Mouse (Mus musculus) limb, embryonic 11.5 days (tissue): ENCODE data around the gene Gm30191. TPM values are rescaled to one million over a fixed set of nuclear protein-coding genes. Genes with fewer than 3 reads are reported as not detected.

Experiments used
- ATAC-seq: fragments of 200-750 bp; cut with Nextera tagmentation; 2 replicates; pipeline ENCODE4 v1.8.0; 2017; ENCODE audit warnings: low read depth; ENCODE audit not compliant: insufficient number of reproducible peaks, low FRiP score, low TSS enrichment
- DNase-seq: peaks from one replicate; pipeline ENCODE4 v3.0.0-alpha.2; 2015; ENCODE audit warnings: low spot score
- H3K27ac ChIP-seq: fragments of 300-500 bp; sonication (generic); replicated peaks from 2 replicates; pipeline ENCODE4 v1.5.1; 2014; ENCODE audit warnings: low read depth, mild to moderate bottlenecking, low read length
- H3K27me3 ChIP-seq: fragments of 300-500 bp; sonication (generic); 2 replicates; pipeline ENCODE4 v1.6.1; 2014; ENCODE audit warnings: mild to moderate bottlenecking, low read length, mixed read lengths; ENCODE audit not compliant: control insufficient read depth, insufficient read depth
- H3K36me3 ChIP-seq: fragments of 300-500 bp; sonication (generic); 2 replicates; pipeline ENCODE4 v1.6.1; 2014; ENCODE audit warnings: mild to moderate bottlenecking, low read length, moderate library complexity, mixed read lengths; ENCODE audit not compliant: control insufficient read depth, insufficient read depth
- H3K4me1 ChIP-seq: fragments of 300-500 bp; sonication (generic); 2 replicates; pipeline ENCODE4 v1.6.1; 2014; ENCODE audit warnings: low read length, mixed read lengths; ENCODE audit not compliant: control insufficient read depth, insufficient read depth
- H3K4me2 ChIP-seq: fragments of 300-500 bp; sonication (generic); 2 replicates; pipeline ENCODE4 v1.6.1; 2014; ENCODE audit warnings: low read depth, mild to moderate bottlenecking, moderate library complexity; ENCODE audit not compliant: severe bottlenecking
- H3K4me3 ChIP-seq: fragments of 300-500 bp; sonication (generic); 2 replicates; pipeline ENCODE4 v1.5.1; 2014; ENCODE audit warnings: low read depth, low read length
- H3K9ac ChIP-seq: fragments of 300-500 bp; sonication (generic); 2 replicates; pipeline ENCODE4 v1.6.1; 2014; ENCODE audit warnings: mild to moderate bottlenecking, low read length
- H3K9me3 ChIP-seq: fragments of 300-500 bp; sonication (generic); 2 replicates; pipeline ENCODE4 v1.6.1; 2016; ENCODE audit warnings: low read length; ENCODE audit not compliant: control insufficient read depth
- WGBS: fragments of 180-500 bp; shearing (Covaris S2); extraction: QIAGEN DNeasy Blood & Tissue Kit; methylation state at CpG from one replicate; pipeline ENCODE4 v1.1.7; 2014; 5-methylcytosine and 5-hydroxymethylcytosine counted together
- polyA plus RNA-seq: library from polyadenylated mRNA; unstranded; fragments of >200 nt; fragmentation: Nextera tagmentation; extraction: Ambion mirVana; gene quantifications from 2 replicates; pipeline ENCODE4 v1.2.1, GENCODE M21; 2014

Gene Gm30191
- polyA plus RNA-seq, 1 experiment from 2014 or later = not detected

DNA sequence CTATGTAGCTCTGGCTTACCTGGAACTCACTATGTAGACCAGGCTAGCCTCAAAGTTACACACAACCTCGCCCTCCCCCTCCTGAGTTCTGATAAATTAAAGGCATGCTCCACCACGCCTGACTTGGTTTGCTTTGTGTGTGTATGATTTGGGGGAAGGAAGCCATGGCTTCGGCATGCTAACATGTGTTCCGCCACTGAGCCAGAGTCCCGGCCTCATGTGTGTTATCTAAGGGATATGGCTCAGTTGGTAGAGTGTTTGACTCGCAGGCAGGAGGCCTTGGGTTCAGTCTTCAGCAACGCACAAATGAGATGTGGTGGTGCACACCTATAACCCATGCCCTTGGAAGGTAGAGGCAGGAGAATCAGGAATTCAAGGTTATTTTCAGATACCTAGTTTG, 25.2 kb downstream of the Gm30191 start:
- Histone ChIP-seq H3K27ac (no peak overlapping the region), H3K27me3 (no peaks in the 10 kb centered on the region), H3K9me3 (no peaks in the 10 kb centered on the region), H3K4me1 (no peaks in the 10 kb centered on the region), H3K9ac (no peak overlapping the region), H3K36me3 (peaks cover 5% of the 10 kb centered on the region; the same call in 1 of the 2 replicates), H3K4me2 (no peak overlapping the region), H3K4me3 (no peak overlapping the region)
- no peak for DNase-seq
- WGBS = 83% methylated on average over 7 of the region's 7 CpGs
- ATAC-seq = no peak

DNA sequence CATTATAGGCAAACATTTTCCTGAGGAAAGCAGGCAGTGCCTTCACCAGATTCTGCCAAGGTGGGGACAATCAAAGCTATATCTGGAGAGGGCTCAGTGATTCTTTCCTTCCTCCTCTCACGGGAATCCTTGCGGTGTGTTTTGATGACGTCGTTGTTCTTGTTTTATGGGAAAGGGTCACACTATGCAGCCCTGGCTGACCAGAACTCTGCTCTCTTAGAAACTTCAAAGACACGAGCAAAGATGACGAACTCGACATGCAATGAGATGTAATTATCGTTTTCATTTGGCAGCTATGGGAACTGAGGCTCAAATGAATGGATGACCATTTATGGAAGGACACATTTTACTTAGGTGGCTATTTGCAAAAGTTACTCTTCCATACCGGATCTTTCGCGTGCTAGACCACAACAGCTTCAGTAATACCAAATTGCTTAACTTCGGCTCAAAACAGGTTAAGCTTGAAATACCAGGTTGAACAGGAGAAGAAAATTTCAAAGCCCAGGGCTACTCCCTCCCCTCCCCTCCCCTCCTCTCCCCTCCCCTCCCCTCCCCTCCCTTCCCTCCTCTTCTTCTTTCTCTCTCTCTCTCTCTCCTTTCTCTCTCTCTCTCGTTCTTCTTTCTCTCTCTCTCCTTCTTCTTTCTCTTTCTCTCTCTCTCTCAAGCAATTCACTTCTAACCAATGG, 26.1 kb downstream of the Gm30191 start:
- Histone ChIP-seq H3K9ac (no peak overlapping the region), H3K4me2 (peak overlapping the region; percentile 20; the same call in 1 of the 2 replicates), H3K4me3 (no peak overlapping the region), H3K4me1 (no peaks in the 10 kb centered on the region), H3K36me3 (peaks cover 5% of the 10 kb centered on the region; the same call in 1 of the 2 replicates), H3K27me3 (no peaks in the 10 kb centered on the region), H3K9me3 (no peaks in the 10 kb centered on the region), H3K27ac (no peak overlapping the region)
- ATAC-seq = no peak
- DNase-seq = no peak
- 21% methylated on average over 12 of the region's 13 CpGs for WGBS

DNA sequence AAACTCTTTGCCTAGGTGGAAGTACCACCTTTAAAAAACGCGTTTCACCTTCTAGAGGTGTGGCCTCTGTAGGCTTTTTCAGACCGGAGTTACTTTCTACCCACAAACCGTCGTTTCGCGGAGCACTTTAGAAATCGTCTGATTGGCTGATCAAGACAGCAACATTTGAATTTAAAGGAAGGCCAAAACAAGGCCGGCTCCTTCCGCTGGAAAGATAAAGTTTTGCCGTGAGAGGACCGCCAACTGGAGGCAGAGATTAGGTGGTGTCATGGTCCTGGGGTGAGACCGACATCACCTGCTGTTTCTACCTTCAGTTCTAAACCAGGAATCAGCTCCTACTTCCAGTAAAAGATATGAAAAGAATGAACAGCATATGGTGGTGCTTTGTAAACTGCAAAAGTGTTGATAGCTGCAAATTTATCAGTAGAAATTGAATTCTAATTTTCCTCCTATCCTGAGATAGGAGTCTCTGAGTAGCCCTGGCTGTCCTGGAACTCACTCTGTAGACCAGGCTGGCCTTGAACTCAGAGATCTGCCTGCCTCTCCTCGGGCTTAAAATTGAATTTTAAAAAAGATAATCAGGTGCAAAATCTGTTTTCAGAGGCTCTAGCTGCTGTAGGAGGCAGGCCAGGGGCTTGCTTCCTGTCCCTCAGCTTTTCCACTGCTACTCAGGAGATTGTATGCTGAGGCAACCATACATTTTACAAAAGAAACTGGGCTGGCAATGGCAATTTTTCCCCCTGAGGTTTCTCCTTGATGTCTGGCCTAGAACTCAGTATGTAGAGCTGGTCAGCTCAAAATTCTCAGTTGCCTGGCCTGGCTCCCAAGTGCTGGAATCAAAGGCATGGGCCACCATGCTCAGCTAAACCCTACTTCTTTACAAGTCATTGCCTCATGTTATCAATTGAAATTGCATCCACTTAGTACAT, 26.9 kb downstream of the Gm30191 start:
- H3K36me3 ChIP-seq = peaks cover 9% of the 10 kb centered on the region; the same call in 1 of the 2 replicates
- no peak overlapping the region for H3K9ac ChIP-seq
- H3K27me3 ChIP-seq = no peaks in the 10 kb centered on the region
- no peaks in the 10 kb centered on the region for H3K4me1 ChIP-seq
- 6% methylated on average over 14 of the region's 14 CpGs for WGBS
- peak; percentile 41 for DNase-seq
- no peaks in the 10 kb centered on the region for H3K9me3 ChIP-seq
- H3K4me3 ChIP-seq = no peak overlapping the region
- no peak overlapping the region for H3K27ac ChIP-seq
- no peak for ATAC-seq
- peak overlapping the region; percentile 16; the same call in 1 of the 2 replicates for H3K4me2 ChIP-seq

DNA sequence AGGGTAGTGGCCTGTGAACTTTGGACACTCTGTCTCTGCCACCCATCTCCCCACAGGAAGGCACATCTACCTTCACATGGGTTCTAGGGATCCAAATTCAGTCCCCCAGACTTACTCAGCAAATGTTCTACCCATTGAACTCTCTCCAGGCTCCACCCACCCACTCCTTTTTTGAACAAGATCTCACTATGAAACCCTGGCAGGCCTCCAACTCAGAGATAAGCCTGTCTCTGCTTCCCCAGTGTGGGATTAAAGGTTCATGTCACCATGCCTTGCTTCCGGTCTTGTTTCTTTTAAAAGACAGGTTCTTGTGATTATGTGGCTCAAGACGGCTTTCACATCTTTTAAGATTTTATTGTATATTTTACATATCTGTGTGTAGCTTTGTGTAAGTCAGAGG, 38.2 kb downstream of the Gm30191 start:
- Histone ChIP-seq H3K4me3 (no peak overlapping the region), H3K4me2 (no peak overlapping the region), H3K4me1 (peaks cover 11% of the 10 kb centered on the region), H3K27me3 (no peaks in the 10 kb centered on the region), H3K27ac (no peak overlapping the region), H3K9ac (no peak overlapping the region), H3K9me3 (no peaks in the 10 kb centered on the region), H3K36me3 (peaks cover 2% of the 10 kb centered on the region; the same call in 1 of the 2 replicates)
- no peak for DNase-seq
- no peak for ATAC-seq
- WGBS = 94% methylated on average over 2 of the region's 2 CpGs

GRCm38 (mm10) chr4:134286226-134287167, 39.8 kb downstream of the Gm30191 start:
- 0 out of 2 replicates have a peak, but pooled peaks have one; percentile 2 for ATAC-seq
- 3% methylated on average over 59 of the region's 59 CpGs for WGBS
- Histone ChIP-seq H3K9ac (peak overlapping the region; percentile 99), H3K4me3 (peak overlapping the region; percentile 99), H3K36me3 (no peaks in the 10 kb centered on the region; the same call in 1 of the 2 replicates), H3K9me3 (no peaks in the 10 kb centered on the region), H3K4me1 (peaks cover 11% of the 10 kb centered on the region), H3K27me3 (no peaks in the 10 kb centered on the region), H3K4me2 (peak overlapping the region; percentile 95), H3K27ac (no peak overlapping the region; the same call in 1 of the 2 replicates)
- no peak for DNase-seq

DNA sequence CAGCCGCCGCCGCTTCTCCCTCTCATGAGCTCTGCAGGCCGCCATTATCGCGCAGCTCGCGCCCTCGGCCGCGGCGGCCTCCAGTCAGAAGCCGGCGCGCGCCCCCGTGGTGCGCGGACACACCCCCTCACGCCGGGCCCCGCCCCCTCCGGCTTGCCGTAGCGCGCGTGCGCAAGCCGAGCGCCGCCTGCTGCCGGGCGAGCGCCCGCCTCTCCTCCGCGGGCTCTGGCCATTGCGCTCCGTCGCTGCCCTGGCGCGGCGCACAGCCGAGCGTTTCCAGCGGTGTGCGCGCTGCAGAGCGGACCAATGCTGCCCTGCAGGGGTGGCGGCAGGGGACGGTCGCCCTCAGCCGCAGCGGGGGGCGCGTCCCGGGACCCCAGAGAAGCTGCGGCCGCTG, 40.4 kb downstream of the Gm30191 start:
- peak overlapping the region; percentile 99 for H3K4me3 ChIP-seq
- H3K9ac ChIP-seq = peak overlapping the region; percentile 99
- DNase-seq (peak; percentile 97), ATAC-seq (peak; percentile 91)
- no peaks in the 10 kb centered on the region for H3K27me3 ChIP-seq
- under 1% methylated on average over 57 of the region's 59 CpGs for WGBS
- peaks cover 11% of the 10 kb centered on the region for H3K4me1 ChIP-seq
- H3K4me2 ChIP-seq = peak overlapping the region; percentile 95
- H3K27ac ChIP-seq = peak overlapping the region; percentile 98
- H3K36me3 ChIP-seq = no peaks in the 10 kb centered on the region; the same call in 1 of the 2 replicates
- H3K9me3 ChIP-seq = no peaks in the 10 kb centered on the region

DNA sequence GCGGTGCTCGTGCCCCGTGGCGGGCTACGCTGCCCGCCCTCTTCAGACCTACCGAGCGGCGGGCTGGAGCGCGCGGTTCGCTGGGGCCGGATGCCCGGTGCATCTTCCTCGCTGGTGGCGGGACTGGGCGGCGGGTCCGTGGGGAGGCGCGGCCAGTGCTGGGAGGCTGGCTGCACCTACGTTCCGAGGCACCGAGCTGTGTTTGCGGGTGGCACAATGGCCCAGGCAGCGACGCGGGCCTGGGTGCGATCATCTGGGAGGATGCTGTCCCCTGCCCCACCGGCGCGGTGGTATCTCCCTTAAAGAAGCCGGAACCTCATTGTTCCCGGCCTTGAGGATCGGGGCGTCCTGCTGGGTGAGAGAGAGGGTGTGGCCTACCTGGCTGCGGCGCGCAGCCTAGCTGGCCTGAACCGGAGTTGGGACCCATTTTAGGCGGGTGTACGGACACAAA, 40.9 kb downstream of the Gm30191 start, which contains the start of gene Pdik1l:
Gene Pdik1l, minus strand, starts transcription at position 321 of the 451 bp plus-strand sequence.
- H3K4me2 ChIP-seq = peak within 1 kb of the TSS; percentile 95
- H3K27me3 ChIP-seq = no peaks in the 10 kb centered on the region
- H3K27ac ChIP-seq = peak within 1 kb of the TSS; percentile 98
- peak; percentile 86 for DNase-seq
- peak; percentile 82 for ATAC-seq
- peak within 1 kb of the TSS; percentile 99 for H3K4me3 ChIP-seq
- H3K9ac ChIP-seq = peak within 1 kb of the TSS; percentile 99
- H3K9me3 ChIP-seq = no peaks in the 10 kb centered on the region
- no peaks in the 10 kb centered on the region; the same call in 1 of the 2 replicates for H3K36me3 ChIP-seq
- peaks cover 11% of the 10 kb centered on the region for H3K4me1 ChIP-seq
- WGBS = under 1% methylated on average over 39 of the region's 43 CpGs
